Mouse (Mus musculus) neural tube, embryonic 14.5 days (tissue): ENCODE data around the gene Ranbp9. TPM values are rescaled to one million over a fixed set of nuclear protein-coding genes. Genes with fewer than 3 reads are reported as not detected.
"Not testable (repeated sequence)": the region's sequence is repeated elsewhere in the genome, so short reads cannot be mapped to it uniquely, and the experiment has no call there.

Experiments
- ATAC-seq: fragments of 200-750 bp; cut with Nextera tagmentation; 2 replicates; pipeline ENCODE4 v1.8.0; 2017; ENCODE audit warnings: low read depth, mild to moderate bottlenecking, moderate TSS enrichment, moderate library complexity
- H3K27ac ChIP-seq: fragments of 300-500 bp; sonication (generic); 2 replicates; pipeline ENCODE4 v1.5.1; 2014; ENCODE audit warnings: low read depth, mild to moderate bottlenecking, control low read depth, low read length, moderate library complexity, mixed read lengths
- H3K27me3 ChIP-seq: fragments of 300-500 bp; sonication (generic); 2 replicates; pipeline ENCODE4 v1.6.1; 2014; ENCODE audit warnings: low read length; ENCODE audit not compliant: control insufficient read depth, insufficient read depth
- H3K36me3 ChIP-seq: fragments of 300-500 bp; sonication (generic); 2 replicates; pipeline ENCODE4 v1.6.1; 2014; ENCODE audit warnings: low read length, mixed read lengths; ENCODE audit not compliant: control insufficient read depth, insufficient read depth
- H3K4me1 ChIP-seq: fragments of 300-500 bp; sonication (generic); 2 replicates; pipeline ENCODE4 v1.6.1; 2014; ENCODE audit warnings: low read length; ENCODE audit not compliant: control insufficient read depth, insufficient read depth
- H3K4me2 ChIP-seq: fragments of 300-500 bp; sonication (generic); 2 replicates; pipeline ENCODE4 v1.6.1; 2014; ENCODE audit warnings: mild to moderate bottlenecking, low read depth, low read length, control low read depth
- H3K4me3 ChIP-seq: fragments of 300-500 bp; sonication (generic); 2 replicates; pipeline ENCODE4 v1.5.1; 2014; ENCODE audit warnings: low read depth, low read length, control low read depth, mixed read lengths
- H3K9ac ChIP-seq: fragments of 300-500 bp; sonication (generic); replicated peaks from 2 replicates; pipeline ENCODE4 v1.6.1; 2014; ENCODE audit warnings: low read depth, mild to moderate bottlenecking, control low read depth, low read length, mixed read lengths
- H3K9me3 ChIP-seq: fragments of 300-500 bp; sonication (generic); 2 replicates; pipeline ENCODE4 v1.6.1; 2016; ENCODE audit warnings: low read length; ENCODE audit not compliant: control insufficient read depth
- WGBS: fragments of 180-500 bp; shearing (Covaris S2); extraction: QIAGEN DNeasy Blood & Tissue Kit; methylation state at CpG from one replicate; pipeline ENCODE4 v1.1.7; 2014; 5-methylcytosine and 5-hydroxymethylcytosine counted together
- polyA plus RNA-seq: library from polyadenylated mRNA; unstranded; fragments of >200 nt; fragmentation: Nextera tagmentation; extraction: Ambion mirVana; gene quantifications from 2 replicates; pipeline ENCODE4 v1.2.1, GENCODE M21; 2014

Gene Ranbp9
- polyA plus RNA-seq, 1 experiment from 2014 or later: 19.2 TPM

DNA sequence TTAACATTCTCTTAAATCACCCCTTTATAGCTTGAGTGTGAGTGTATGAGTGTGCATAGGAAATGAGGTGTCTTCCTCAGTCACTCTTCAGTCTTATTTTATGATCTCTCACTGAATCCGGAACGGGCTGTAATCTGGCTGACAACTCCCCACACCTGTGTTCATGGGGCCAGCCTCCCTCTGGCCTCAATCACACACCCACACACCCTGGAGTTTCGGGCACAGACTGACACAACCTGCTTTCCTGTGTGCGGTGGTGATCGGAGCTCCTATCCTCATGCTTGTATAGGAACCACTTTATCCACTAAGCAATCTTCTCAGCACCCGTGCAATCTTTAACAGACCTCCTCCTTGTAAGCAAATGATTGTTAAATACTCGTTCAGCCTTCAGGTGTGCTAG, 4.9 kb downstream of the Ranbp9 start:
- Histone ChIP-seq H3K4me3 (no peak overlapping the region), H3K9me3 (no peaks in the 10 kb centered on the region), H3K4me2 (no peak overlapping the region), H3K9ac (no peak overlapping the region), H3K36me3 (no peaks in the 10 kb centered on the region), H3K27me3 (no peaks in the 10 kb centered on the region), H3K27ac (no peak overlapping the region), H3K4me1 (peaks cover 20% of the 10 kb centered on the region)
- WGBS: 71% methylated on average over 7 of the region's 7 CpGs
- ATAC-seq: no peak

DNA sequence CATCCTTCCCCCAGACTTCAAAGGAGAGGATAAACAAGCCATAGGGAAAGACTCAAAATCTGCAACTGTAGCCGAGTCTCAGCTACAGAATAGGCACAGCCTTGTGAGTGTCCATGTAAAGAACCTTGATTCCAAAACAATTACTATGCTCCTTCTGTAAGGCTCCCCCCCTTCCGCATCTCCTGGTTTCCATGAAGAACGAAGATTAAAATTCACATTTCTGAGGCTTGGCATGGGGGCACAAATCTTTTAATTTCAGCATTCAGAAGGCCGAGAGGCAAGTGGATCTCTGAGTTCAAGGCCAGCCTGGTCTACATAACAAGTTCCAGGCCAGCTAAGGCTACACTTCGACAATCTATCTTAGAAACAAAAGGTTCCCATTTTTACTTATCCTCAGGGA, 6.4 kb downstream of the Ranbp9 start:
- H3K4me3 ChIP-seq: no peak overlapping the region
- ATAC-seq: no peak
- H3K36me3 ChIP-seq: no peaks in the 10 kb centered on the region
- H3K9me3 ChIP-seq: no peaks in the 10 kb centered on the region
- H3K27me3 ChIP-seq: no peaks in the 10 kb centered on the region
- WGBS: 84% methylated on average over 5 of the region's 5 CpGs
- H3K4me1 ChIP-seq: peaks cover 20% of the 10 kb centered on the region
- no peak overlapping the region for H3K4me2 ChIP-seq
- no peak overlapping the region for H3K9ac ChIP-seq
- no peak overlapping the region for H3K27ac ChIP-seq

DNA sequence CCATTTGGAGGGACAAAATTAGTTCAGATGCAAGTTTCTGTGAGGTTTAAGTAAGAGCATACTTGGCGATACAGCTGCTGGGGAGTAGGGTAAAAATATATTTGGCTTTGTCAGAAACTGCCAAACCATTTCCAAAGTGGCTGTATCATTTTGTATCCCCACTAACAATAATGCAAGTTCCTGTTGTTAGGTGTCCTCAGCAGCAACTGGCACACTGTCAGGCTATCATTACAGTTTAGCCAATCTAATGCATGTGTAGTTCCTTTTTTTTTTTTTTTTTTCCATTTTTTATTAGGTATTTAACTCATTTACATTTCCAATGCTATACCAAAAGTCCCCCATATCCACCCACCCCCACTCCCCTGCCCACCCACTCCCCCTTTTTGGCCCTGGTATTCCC, 9.2 kb downstream of the Ranbp9 start:
- H3K9ac ChIP-seq, H3K36me3 ChIP-seq, H3K9me3 ChIP-seq, ATAC-seq, H3K27me3 ChIP-seq, H3K4me1 ChIP-seq, H3K4me2 ChIP-seq, H3K4me3 ChIP-seq, H3K27ac ChIP-seq: not testable (repeated sequence)
- 97% methylated on average over 1 of the region's 1 CpGs for WGBS

DNA sequence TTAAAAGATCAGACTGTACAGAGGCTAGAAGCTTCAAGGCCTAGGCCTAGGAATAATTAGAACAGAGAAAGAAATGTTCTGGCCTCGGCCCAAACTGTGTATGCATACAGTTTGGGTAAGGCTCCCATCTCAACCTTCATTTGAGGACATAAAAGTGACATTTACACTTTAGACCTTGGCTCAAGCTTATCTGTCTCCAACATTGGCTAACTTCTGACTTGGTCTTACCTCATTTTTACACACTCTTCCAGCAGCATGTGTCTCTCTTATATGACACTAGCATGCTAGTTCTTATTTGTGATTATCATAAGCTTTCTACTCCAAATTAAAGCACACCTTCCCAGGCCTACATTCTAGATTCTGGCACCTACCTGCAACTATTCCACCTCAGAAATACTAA, 11.5 kb downstream of the Ranbp9 start:
- Histone ChIP-seq H3K36me3 (no peaks in the 10 kb centered on the region), H3K4me2 (no peak overlapping the region), H3K4me1 (no peaks in the 10 kb centered on the region), H3K4me3 (no peak overlapping the region), H3K9me3 (no peaks in the 10 kb centered on the region), H3K27me3 (no peaks in the 10 kb centered on the region), H3K27ac (no peak overlapping the region), H3K9ac (no peak overlapping the region)
- ATAC-seq: no peak
- WGBS: 95% methylated on average over 1 of the region's 1 CpGs

DNA sequence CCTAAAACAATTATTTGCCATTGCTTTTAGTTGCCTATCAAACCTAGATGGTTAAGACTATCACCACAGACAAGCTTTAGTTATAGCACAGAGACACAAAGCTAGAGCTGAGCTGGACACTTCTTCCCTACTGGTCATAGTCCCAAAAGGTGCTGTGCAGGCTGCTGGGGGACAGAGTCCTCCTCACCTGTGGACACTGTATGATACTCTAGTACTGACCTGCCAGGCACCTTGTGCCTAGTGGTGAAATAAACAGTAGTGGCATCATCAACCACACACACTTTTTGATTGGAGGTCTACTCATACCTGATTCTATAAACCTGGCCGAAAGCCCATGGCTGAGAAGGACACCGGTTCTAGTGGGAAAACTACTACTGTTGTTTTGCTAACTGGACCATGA, 16.5 kb downstream of the Ranbp9 start:
- 97% methylated on average over 2 of the region's 2 CpGs for WGBS

DNA sequence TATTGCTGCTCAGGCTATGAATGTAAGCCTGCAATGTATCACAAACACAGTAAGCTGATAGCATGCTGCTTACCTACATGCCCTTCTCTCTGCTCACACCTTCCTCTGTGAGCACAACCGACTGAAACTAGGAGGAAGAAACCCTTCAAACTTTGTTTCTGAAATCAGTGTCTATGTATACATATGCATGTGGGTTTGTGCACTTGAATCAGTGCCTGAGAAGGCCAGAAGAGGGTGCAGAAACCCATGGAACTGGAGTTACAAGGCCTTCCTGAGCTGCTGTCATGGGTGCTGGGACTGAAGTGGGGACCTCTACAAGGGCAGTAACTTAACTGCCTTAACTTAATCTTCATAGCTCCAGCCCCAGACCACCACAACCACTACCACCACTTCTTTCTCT, 23.9 kb downstream of the Ranbp9 start:
- Histone ChIP-seq H3K9me3 (no peaks in the 10 kb centered on the region), H3K27ac (no peak overlapping the region), H3K36me3 (no peaks in the 10 kb centered on the region), H3K4me2 (no peak overlapping the region), H3K4me1 (peaks cover 6% of the 10 kb centered on the region; the same call in 1 of the 2 replicates), H3K4me3 (no peak overlapping the region), H3K27me3 (no peaks in the 10 kb centered on the region), H3K9ac (no peak overlapping the region)
- WGBS: 76% methylated on average over 1 of the region's 1 CpGs
- no peak for ATAC-seq

More for the DNA sequence above, 16.5 kb downstream of the Ranbp9 start:
- Histone ChIP-seq H3K9me3 (no peaks in the 10 kb centered on the region), H3K27ac (no peak overlapping the region), H3K9ac (no peak overlapping the region), H3K4me1 (no peaks in the 10 kb centered on the region), H3K36me3 (no peaks in the 10 kb centered on the region), H3K4me3 (no peak overlapping the region), H3K27me3 (no peaks in the 10 kb centered on the region), H3K4me2 (no peak overlapping the region)
- no peak for ATAC-seq

DNA sequence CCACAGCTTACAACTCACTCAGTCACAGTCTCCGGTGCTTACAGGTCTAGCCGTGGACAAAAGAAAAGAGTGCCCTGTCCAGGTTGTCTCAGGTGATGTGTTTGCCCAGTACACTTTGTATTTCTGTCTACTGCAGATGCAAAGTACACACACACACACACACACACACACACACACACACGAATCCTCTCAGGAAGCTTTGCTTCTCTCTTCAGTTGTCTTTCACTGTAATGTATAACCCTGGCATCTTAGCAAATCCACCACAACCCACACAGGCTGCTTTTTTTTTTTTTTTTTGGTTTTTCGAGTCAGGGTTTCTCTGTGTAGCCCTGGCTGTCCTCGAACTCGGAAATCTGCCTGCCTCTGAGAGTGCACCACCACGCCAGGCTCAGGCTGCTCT, 26.7 kb downstream of the Ranbp9 start:
- no peak overlapping the region for H3K4me3 ChIP-seq
- no peaks in the 10 kb centered on the region for H3K9me3 ChIP-seq
- H3K27ac ChIP-seq: no peak overlapping the region
- no peaks in the 10 kb centered on the region for H3K36me3 ChIP-seq
- WGBS: 92% methylated on average over 7 of the region's 7 CpGs
- ATAC-seq: no peak
- H3K4me2 ChIP-seq: no peak overlapping the region
- no peaks in the 10 kb centered on the region for H3K27me3 ChIP-seq
- H3K4me1 ChIP-seq: peaks cover 6% of the 10 kb centered on the region; the same call in 1 of the 2 replicates
- no peak overlapping the region for H3K9ac ChIP-seq

DNA sequence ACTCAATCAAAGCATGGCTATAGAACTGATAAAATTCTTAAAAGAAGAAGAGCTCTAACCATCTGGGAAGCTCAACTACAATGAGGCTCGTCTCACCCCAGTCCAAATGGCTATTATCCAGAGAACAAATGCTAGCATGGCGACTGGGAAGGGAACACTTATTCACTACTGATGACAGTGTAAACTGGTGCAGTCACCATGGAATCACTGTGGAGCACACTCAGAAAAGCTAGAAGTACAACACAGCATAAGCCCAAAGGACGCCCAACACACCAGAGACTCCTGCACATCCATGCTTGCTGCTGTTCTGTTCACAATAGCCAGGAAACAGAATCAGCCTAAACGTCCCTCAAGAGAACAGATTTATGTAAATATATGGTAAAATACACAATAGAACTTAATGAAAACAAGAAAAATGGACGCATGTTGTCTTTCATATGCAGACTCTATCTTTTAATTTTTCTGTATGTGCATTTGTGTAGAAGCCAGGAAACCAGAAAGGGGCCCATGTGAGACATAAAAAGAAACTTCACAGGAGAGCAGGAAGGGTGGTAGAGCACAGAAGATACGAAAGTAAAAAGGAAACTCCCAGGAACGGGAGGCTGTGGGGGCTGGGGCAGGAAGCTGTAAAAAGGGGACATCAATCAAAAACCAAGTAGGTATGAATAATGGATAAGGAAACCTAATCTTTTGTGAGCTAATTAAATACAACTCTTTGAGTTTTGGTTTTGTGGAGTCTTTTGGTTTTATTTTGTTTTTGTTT, 28.1 kb downstream of the Ranbp9 start:
- Histone ChIP-seq H3K36me3 (no peaks in the 10 kb centered on the region), H3K9me3 (no peaks in the 10 kb centered on the region), H3K4me2 (no peak overlapping the region), H3K4me3 (no peak overlapping the region), H3K27me3 (no peaks in the 10 kb centered on the region), H3K4me1 (peaks cover 6% of the 10 kb centered on the region; the same call in 1 of the 2 replicates), H3K27ac (no peak overlapping the region), H3K9ac (no peak overlapping the region)
- whole genome bisulfite sequencing: 21% methylated on average over 7 of the region's 7 CpGs
- ATAC-seq: no peak

DNA sequence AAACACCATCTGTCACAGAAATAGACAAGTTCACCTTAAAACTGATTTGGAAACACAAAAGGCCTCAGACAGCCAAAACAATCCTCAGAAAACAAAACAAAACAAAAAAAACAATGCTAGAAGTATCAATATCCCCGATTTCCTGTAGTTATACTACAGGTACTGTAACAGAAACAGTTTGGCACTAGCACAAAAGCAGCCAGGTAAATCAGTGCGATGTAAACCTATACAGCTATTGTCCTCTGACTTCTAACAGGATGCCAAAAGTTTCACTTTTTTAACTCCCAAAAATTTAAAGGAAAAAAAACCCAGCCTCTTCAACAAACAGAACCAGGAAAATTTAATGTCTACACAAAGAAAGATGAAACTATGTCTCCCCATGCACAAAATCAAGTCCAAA, 28.9 kb downstream of the Ranbp9 start:
- Histone ChIP-seq H3K9me3 (no peaks in the 10 kb centered on the region), H3K27ac (no peak overlapping the region), H3K4me1 (peaks cover 6% of the 10 kb centered on the region; the same call in 1 of the 2 replicates), H3K4me3 (no peak overlapping the region), H3K9ac (no peak overlapping the region), H3K4me2 (no peak overlapping the region), H3K36me3 (no peaks in the 10 kb centered on the region), H3K27me3 (no peaks in the 10 kb centered on the region)
- 83% methylated on average over 2 of the region's 2 CpGs for WGBS
- ATAC-seq: no peak
